Mouse (Mus musculus) erythroblast, adult 5-6 weeks (primary cell): ENCODE measurements around the gene Treml1. TPM values are rescaled to one million over a fixed set of nuclear protein-coding genes. Genes with fewer than 3 reads are reported as not detected.

Experiments
- ATAC-seq: replicated peaks from 2 replicates; pipeline ENCODE4 v1.8.0; 2016; ENCODE audit warnings: moderate number of reproducible peaks, mild to moderate bottlenecking, moderate TSS enrichment, inconsistent platforms; ENCODE audit not compliant: poor library complexity, low FRiP score, severe bottlenecking
- total RNA-seq, 2 experiments: library from RNA; stranded (forward) in 1 of 2; stranded (reverse) in 1 of 2; fragments of 150-400 nt in 1 of 2; fragments of 200-764, 138-1000 nt in 1 of 2; gene quantifications; 2 replicates each; pipeline versions ENCODE4 v1.2.3 to v1.2.4; 2015 to 2017; ENCODE audit warnings: low replicate concordance in 2 of 2

Gene Treml1
- total RNA-seq, 2 experiments from 2014 or later, result 0.34 TPM; not detected in 1

DNA sequence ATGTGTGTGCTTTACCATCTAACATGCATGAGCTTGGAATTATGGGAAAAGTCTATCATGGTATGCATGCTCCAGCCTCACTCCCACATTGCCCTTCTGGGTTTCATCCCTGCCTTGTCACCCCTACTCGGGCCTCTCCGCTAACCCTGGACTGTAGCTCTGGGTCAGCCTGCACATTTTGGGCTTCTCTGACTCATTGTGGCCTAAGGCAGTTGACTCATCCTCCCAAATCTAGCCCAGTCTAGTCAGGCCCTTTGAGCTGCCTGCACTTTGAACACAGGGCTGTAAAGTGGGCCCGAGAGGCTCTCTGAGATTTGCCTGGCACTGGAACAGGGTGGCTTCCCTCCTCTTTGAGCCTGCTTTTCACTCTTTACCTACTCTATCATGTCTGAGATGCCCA is 3.9 kb upstream of the Treml1 start:
- ATAC-seq, result no peak

DNA sequence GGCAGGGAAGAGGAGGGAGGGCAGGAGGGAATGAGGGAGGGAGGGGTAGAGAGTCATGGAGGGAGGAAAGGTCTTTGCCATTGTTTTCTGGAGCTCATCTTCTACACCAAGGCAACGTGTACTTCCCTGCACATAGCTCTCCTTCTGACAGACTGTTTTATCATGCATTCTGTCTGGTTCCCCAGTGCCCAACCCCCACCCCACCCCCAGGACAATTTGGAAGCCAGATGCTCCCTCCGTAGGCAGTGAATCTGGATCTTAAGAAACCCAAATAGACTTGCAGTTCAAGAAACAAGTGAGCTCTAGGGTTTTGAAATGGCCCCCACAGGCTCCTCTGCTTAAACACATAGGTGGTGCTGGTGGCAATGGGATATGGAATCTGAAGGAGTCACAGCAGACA is 1.8 kb upstream of the Treml1 start:
- no peak for ATAC-seq

DNA sequence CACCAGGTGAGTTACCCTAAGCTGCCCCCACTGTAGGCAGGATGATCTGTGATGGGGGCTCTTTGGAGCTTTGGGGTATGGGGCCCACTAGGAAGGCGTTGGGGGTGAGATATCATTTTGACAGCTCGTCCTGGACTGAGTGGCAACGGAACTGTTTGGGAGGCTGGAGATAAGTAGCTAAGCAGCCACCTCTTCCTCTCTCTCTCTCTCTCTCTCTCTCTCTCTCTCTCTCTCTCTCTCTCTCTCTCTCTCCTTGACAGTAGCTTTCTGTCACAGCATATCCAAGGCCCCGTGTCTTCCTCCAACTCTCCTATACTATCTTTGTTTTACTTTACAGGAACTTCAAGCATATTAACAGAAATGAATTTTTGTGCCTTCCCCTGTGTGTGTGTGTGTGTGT is 746 bp downstream of the Treml1 start:
- no peak for ATAC-seq

DNA sequence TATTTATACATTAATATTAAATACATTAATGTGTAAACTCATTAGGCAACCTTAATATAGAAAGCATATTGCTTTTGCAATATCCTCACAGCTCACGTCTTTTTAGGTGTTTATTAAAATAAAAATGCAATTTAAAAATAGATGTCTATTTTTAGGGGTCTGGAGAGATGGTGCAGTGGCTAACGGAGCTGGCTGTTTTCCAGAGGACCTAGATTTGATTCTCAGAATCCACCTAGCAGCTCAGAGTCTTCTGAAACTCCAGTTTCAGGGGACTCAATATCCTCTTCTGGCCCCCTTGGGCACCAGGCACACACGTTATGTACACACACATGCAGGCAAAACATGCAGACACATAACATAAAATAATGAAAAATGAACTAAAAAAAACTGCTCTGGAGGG is 2.6 kb downstream of the Treml1 start:
- no peak for ATAC-seq

DNA sequence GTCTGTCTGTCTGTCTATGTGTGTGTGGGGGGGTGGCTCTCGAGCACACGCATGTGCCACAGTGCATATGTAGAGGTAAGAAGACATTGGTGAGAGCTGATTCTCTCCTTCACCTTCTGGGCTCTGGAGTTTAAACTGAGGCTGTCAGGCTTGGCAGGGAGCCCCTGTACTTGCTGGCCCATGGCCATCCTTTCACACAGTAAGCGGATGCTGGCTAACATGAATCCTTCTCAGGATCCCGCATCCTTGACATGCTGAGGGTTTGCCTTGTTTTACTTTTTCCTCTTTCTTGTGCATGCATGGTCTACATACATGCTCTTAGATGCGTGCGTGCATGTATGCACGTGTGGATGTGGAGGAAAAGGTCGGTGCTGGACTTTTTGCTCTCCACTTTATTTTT is 3.2 kb downstream of the Treml1 start:
- ATAC-seq, result no peak

DNA sequence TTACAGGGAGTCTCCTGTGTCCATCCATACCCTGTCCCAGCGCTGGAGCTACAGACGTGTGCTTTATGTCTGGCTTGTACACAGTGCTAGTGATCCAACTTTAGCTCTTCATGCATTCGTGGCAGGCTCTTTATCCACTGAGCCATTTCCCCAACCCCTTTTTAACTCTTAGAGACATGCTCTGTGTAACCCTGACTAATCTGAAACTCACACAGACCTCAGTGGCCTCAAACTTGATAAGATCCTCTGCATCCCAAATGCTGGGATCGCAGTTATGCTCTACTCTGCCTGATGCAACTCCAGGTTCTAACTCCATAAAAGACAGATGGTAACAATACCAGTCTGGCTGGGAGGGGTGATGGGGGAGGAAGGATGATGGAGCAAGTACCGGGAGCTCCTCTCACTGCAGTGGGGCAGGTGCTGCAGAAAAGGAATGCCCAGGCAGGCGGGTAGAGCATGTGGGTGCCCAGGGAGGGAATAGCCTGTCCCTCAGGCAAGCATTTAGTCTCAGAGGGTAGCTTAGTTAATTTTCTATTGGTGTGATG is 3.8 kb downstream of the Treml1 start:
- no peak for ATAC-seq

DNA sequence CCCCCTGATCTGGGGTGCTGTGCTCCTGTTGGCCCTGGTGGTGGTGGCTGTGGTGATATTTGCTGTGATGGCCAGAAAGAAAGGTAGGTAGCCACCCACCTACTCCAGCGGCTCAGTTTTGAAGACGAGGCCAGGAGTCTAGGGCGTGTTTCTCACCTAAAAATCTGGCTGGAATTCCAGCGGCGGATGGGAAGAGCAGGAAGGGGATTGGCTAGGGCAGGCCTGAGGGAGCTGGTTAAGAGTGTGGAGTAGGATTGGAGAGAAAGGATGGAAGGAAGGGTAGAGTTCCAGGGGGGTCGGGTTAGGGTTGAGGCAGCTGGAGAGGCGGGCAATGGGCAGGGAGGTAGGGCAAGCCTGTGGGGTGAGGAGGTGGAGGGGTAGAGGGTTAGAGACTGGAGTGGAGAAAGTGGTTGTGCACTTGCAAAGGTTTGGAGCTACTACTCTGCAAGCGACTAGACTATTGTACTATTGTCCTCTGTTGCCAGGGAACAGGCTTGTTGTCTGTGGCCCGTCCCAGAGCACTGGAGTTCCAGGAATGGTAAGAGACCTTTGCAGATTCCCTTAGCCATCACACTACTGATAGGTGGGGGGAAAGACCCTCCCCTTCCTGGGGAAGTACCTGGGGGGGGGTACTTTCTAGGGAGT is 5.9 kb downstream of the Treml1 start:
- no peak for ATAC-seq

DNA sequence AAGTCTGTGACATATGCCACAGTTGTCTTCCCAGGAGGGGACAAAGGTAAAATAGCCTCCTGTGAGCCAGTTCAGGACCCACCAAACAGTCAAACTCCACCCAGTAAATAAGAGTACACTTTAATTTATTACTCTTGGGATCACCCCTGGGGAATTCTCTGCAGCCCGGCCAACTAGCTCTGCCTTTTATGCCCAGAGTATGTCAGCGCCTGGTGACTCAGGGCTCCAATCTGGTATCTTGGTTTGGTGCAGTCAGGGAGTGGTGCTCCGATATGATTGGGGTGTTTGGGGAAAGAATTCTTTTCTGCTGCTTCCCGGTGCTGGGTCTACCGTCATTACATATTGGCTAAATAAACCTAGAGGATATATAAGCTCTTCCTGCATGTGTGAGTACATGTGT is 7.1 kb downstream of the Treml1 start:
- ATAC-seq, result no peak

DNA sequence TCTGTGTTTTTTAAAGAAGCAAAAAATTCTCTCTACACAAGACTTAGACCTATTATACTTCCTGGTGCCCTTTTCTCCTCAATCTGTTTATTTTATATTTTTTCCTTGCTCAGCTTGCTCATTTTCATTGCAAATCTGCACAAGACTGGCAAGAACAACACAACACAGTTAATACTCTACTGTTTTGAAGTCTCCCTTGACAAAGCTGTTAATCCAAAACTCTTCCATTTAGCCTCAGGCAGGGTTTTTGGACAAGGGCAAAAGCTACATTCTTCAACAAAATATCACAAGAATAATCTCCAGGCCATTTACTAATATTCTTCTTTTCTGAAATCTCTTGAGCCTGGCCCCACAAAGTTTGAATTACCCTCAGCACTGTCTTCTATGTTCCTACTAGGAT is 11.9 kb downstream of the Treml1 start:
- ATAC-seq, result no peak

DNA sequence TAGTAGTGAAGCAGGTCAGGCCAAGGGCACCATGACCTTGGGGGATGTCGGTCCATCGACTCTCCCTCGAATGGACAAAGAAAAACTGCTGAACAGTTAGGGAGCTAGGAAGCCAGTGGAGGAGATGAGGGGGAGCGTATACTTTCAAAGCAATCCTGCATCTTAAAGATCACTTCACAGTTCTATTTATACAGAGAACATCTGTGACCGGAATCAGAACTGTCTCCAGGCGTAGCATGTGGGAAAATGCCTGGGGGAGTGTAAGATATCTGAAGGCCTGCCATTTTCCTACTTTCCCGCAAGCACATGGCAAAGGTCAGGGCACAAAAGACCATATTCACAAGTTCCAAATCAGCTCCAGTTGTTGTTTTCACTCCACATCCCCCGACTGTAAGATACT is 13.3 kb downstream of the Treml1 start:
- ATAC-seq, result no peak

DNA sequence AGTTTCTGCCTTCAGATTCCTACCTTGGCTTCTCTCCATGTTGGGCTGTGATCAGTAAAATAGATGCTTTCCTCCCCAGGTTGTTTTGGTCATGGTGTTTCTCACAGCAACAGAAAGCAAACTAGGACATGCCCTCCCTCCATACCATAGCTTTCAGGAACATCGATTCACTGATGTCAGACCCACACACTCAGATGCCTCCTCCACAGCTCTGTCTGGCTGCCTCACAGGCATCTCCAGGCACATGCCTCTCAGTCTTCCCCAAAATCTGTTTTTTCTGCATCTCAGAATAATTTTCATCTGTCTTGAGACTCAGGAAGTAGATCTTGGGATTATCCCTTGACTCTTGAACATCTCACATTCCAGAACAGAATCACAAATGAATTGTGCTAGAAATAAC is 16.4 kb downstream of the Treml1 start:
- ATAC-seq, result no peak

DNA sequence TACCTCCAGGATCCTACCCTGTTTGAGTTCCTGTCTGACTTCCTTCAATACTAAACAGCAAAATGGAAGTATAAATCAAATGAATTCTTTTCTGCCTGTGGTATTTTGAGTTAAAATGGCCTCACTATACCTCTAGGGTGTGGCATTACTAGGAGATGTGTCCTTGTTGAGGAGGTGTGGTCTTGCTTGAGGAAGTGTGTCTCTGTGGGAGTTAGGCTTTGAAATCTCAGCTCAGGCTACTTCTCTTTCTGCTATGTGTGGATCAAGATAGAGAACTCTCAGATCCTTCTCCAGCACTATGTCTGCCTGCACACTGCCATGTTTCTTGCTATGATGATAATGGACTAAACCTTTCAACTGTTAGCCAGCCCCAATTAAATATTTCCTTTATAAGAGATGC is 19.3 kb downstream of the Treml1 start:
- ATAC-seq, result no peak

DNA sequence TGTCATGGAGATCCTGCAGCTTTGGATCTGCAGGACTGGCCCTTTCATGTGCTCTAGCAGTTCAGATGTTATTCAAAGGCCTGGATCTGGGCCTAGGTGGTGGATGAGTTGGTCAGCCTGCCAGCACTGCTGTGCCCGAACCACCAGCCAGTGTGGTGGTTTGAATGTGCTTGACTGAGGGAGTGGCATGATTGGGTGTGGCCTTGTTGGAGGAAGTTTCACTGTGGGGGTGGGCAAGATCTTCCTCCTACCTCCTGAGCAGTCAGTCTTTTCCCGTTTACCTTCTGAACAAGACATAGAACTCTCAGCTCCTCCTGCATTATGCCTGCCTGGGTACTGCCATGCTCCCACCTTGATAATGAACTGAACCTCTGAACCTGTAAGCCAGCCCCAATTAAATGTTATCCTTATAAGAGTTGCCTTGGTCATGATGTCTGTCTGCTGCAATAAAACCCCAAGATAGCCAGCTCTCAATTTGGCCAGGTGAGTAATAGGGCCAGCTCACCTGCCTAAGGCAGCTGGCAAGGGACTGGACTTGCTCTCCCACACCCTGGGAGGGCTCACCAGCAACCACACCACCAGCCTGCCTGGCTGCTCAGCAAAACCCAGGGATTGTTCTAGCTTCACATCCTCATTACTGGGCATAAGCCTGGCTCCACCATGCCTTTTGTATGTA is 26.2 kb downstream of the Treml1 start:
- ATAC-seq, result no peak

DNA sequence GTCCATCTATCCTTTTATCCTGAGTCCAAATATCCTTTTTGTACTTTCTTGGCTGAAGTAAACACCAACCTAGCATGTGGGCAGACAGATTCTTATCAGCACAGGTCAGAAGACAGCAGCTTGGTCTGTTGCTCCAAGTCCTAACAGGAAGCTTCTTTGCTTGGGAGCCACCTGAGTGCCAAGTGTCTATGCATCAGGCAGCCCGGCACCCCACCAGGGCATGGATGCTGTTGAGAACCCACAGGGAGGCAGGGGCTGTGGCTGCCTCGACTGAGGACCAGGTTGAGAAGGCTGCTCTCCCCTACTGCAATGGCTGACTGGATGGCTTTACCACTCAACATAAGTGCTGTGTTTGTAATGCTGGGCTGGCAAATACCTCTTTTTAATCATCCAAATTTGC is 28.9 kb downstream of the Treml1 start:
- ATAC-seq, result no peak

DNA sequence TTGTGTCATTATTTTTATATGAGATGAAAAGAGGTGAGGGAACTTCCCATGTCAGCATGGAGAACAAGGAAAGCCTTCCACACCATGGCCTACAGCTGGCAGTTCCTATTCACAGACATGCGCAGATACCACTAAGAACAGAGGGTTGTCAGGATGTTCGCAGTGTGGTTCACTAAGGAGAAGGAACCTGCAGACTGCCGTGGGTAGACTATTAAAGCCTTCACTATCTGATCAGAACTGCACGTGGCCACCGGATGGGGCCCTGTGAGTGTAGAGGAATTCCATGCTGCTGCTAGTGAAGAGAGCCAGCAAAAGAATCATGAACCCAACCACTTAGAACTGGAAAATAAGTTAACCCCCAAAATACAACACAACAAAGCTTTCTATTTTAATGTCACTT is 29.7 kb downstream of the Treml1 start:
- no peak for ATAC-seq

DNA sequence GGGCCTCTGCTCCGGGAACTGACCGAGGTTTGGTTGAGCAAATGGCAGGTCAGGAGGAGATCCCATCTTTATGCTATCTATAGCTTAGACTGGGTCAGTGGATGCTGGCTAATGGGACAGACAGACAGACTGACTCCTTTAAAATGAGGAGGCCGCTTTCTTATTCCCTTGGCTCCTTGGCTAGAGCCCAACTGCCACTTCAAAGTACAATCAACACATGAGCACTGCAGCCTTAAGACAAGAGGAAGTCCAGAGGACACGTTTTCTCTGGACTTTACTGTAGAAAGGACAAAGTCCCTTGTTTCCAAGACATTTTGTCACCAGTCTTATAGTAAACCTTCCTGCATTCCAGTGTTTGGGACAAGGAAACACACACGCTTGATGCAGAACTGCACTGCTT is 31.7 kb downstream of the Treml1 start:
- ATAC-seq, result no peak

DNA sequence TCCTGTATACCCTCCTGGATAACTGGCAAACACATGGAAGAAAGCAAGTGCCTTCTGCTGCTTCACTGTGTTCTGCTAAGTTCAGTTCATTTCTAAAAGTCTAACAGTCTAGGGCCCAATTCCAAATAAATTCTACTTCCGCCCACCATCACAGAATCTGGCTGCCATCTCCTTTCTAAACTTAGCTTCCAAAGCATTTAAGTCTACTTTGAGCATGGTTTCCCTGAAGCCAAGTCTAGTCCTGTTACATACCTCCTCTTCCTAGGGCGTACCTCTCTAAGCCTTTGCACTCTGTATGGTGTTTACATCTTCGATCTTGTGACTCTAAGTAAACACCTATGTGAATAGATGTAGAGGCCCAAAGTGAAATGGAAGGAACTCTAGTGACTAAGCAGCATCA is 32.9 kb downstream of the Treml1 start:
- no peak for ATAC-seq

DNA sequence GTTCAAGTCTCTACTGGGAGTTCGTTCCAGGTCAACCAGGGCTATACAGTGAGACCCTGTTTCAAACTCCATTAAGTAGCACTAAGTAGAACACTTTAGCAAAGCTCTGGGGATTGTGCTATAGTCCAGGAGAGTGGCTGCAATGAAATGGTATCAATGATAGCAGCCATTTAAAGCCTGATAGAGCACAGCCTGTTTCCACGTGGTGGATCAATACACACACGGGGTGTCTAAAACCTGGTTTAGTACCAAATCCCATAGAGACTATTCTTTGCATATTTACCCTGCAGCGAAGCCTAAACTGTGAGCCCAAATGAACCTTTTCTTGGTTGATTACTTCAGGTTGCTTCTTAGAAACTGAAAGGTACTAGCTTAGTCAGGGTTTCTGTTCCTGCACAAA is 42.0 kb downstream of the Treml1 start:
- ATAC-seq, result no peak

DNA sequence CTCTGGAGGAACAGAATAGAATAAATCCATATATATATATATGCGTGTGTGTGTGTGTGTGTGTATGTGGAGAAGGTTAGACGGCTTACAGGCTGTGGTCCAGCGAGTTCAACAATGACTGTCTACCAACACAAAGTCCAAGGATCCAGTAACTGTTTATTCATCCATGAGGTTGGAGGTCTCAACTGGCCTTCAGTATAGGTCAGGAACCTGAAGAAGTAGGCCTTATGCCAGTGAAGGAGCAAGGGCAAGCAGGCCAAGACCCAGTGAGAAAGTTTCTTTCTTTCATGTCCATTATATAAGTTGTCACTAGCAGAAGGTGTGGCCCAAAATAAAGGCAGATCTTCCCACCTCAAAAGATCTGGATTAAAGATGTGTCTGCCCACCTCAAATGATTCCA is 43.0 kb downstream of the Treml1 start:
- ATAC-seq, result no peak

DNA sequence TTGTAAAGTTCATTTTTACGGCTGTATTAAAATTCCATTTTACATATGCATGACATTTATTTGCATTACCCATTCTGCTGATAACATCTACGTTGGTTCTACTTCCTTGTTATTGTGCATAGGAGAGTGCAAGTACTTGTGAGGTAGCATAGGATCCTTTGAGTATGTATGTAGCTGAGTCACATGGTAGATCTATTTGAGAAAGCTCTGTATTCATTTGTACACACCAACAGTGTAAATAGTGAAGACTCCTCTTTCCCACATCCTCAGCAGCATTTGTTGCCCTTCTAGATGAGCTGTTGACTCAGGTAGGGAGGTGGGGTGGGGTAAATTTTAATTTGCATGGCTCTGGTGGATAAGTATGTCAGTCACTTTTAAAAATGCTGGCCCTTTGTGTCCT is 44.1 kb downstream of the Treml1 start:
- ATAC-seq, result no peak

DNA sequence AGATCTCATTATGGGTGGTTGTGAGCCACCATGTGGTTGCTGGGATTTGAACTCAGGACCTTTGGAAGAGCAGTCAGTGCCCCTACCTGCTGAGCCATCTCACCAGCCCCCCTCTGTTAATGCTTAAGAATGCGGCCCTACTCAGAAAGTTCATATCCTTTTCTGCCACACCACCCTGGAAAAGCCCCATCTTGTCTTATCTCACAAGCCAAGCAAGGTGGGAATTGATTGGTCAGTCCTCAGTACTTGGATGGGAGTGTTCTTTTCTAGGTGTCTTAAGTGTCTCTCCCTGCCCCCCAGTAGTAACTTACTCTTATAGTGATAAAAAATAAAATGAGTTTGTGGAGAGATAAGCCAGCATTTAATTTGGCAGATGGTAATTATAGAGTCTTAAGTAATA is 45.0 kb downstream of the Treml1 start:
- ATAC-seq, result no peak

DNA sequence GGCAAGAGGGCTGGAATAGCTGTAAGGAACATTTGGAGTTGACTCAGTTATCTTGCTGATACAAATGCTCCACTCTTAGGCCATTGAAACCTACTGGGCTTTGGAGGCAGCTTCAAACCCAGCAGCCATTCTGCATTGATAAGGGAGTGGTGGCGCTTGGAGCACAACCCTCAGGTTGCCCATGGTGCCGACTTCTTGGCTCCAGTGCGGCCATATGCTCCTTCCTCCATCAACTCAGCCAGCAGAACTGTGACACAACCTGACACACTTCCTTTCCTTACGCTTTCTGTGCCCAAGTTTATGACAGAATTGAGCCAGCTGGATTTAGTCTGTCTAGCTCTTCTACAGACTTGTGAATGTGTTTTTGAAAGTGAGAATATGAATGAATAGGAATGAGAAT is 47.4 kb downstream of the Treml1 start:
- no peak for ATAC-seq
